Mouse (Mus musculus): ENCODE measurements around the gene Padi1.

- TF ChIP-seq CTCF (conservative IDR thresholded peaks at IDR 0.05; ENCODE audit: low read length) (no peak), NANOG (IDR thresholded peaks at IDR 0.05; ENCODE audit: borderline replicate concordance, low read length) (no peak), POU5F1 (IDR thresholded peaks at IDR 0.05; ENCODE audit: borderline replicate concordance, low read length) (no peak)
Measured at GRCm38 (mm10) chr4:140891525-140892162, 46.1 kb upstream of the Padi1 start.
